Comparison of ENCODE assay signal across 12 mouse cellular contexts in genomic region chr13:84804241-84804980, GRCm38 (mm10).
A peak's percentile ranks its signal among the peaks of the same experiment; 100 is the strongest.
DNase-seq lines count a peak whose midpoint lies in the region; ATAC-seq and TF ChIP-seq lines count a peak whose summit lies in the region.
"Had no signal": no experiment of that assay in that cellular context is flagged by ENCODE, and none has a peak within 500 bp of the region (broad histone marks: within the 10 kb centered on the region; RNA-seq: fewer than 3 reads in every experiment).

No protein-coding gene starts in this region.

- H3K4me1 ChIP-seq in forebrain, embryonic 16.5 days (replicated peaks; ENCODE audit: control insufficient read depth, insufficient read depth, low read length) = peaks cover 10% of the 10 kb centered on the region
- H3K4me1 ChIP-seq in midbrain, embryonic 12.5 days = peaks cover 12% of the 10 kb centered on the region
- H3K4me1 ChIP-seq in liver, postnatal 0 days (ENCODE audit: insufficient read depth) = no peaks in the 10 kb centered on the region

- TF ChIP-seq EP300 in liver, postnatal 0 days (IDR thresholded peaks at IDR 0.05; ENCODE audit: low read depth) = no peak

- no peaks in the 10 kb centered on the region for H3K36me3 ChIP-seq in forebrain, embryonic 16.5 days (ENCODE audit: control insufficient read depth, insufficient read depth)
- no peaks in the 10 kb centered on the region for H3K36me3 ChIP-seq in midbrain, embryonic 12.5 days
- no peaks in the 10 kb centered on the region for H3K36me3 ChIP-seq in liver, postnatal 0 days (replicated peaks; ENCODE audit: insufficient read depth, low read length)

- 7% methylated on average over 3 of the region's 3 CpGs for WGBS in forebrain, embryonic 16.5 days
- WGBS in midbrain, embryonic 12.5 days = 53% methylated on average over 3 of the region's 3 CpGs
- WGBS in liver, postnatal 0 days (ENCODE audit: insufficient replicate concordance) = 66% methylated on average over 3 of the region's 3 CpGs

- peak; percentile 8 for DNase-seq in embryo, embryonic 10.5 days (ENCODE audit: low spot score)
- no peak for DNase-seq in embryo, embryonic 10 days (ENCODE audit: low spot score)
- DNase-seq in A20 (ENCODE audit: low read depth, low spot score) = peak; percentile 1
- no peak for DNase-seq in heart, adult 18-20 months
- no peak for DNase-seq in liver, postnatal 0 days
- DNase-seq in B cell, adult 2 months = no peak
- DNase-seq: heart, adult 11 months; kidney, adult 18-20 months; kidney, postnatal 14 days had no signal

- H3K4me3 ChIP-seq in forebrain, embryonic 16.5 days (replicated peaks; ENCODE audit: low read length) = no peak overlapping the region
- no peak overlapping the region for H3K4me3 ChIP-seq in midbrain, embryonic 12.5 days
- H3K4me3 ChIP-seq in liver, postnatal 0 days (ENCODE audit: low read depth, low read length) = no peak overlapping the region

- ATAC-seq in forebrain, embryonic 16.5 days = peak; percentile 45
- peak; percentile 41; the same call in 1 of the 2 replicates for ATAC-seq in midbrain, embryonic 12.5 days (ENCODE audit: low FRiP score, low read depth)
- ATAC-seq in liver, postnatal 0 days = no peak

- no peaks in the 10 kb centered on the region for H3K27me3 ChIP-seq in forebrain, embryonic 16.5 days (replicated peaks; ENCODE audit: control insufficient read depth, insufficient read depth, low read length)
- no peaks in the 10 kb centered on the region for H3K27me3 ChIP-seq in midbrain, embryonic 12.5 days
- no peaks in the 10 kb centered on the region for H3K27me3 ChIP-seq in liver, postnatal 0 days (ENCODE audit: insufficient read depth, low read length)
- H3K27me3 ChIP-seq: CH12.LX had no signal

- H3K9ac ChIP-seq in forebrain, embryonic 16.5 days (replicated peaks; ENCODE audit: low read depth, low read length) = 0 out of 2 replicates have a peak overlapping the region, but pooled peaks have one; percentile 2
- H3K9ac ChIP-seq in midbrain, embryonic 12.5 days (replicated peaks) = no peak overlapping the region
- H3K9ac ChIP-seq in liver, postnatal 0 days (replicated peaks) = no peak overlapping the region

- no peak overlapping the region for H3K4me2 ChIP-seq in forebrain, embryonic 16.5 days (ENCODE audit: low read length)
- H3K4me2 ChIP-seq in midbrain, embryonic 12.5 days (replicated peaks) = no peak overlapping the region
- H3K4me2 ChIP-seq in liver, postnatal 0 days (ENCODE audit: low read depth, low read length) = no peak overlapping the region

- no peak for TF ChIP-seq CTCF in liver, postnatal 0 days (IDR thresholded peaks at IDR 0.05; ENCODE audit: low read depth)

- H3K9me3 ChIP-seq in forebrain, embryonic 16.5 days (ENCODE audit: control insufficient read depth, low read length) = no peaks in the 10 kb centered on the region
- H3K9me3 ChIP-seq in midbrain, embryonic 12.5 days = no peaks in the 10 kb centered on the region
- H3K9me3 ChIP-seq in liver, postnatal 0 days (ENCODE audit: low read length) = no peaks in the 10 kb centered on the region

- peak overlapping the region; percentile 76 for H3K27ac ChIP-seq in forebrain, embryonic 16.5 days (ENCODE audit: low read length)
- H3K27ac ChIP-seq in midbrain, embryonic 12.5 days (replicated peaks) = peak overlapping the region; percentile 54
- H3K27ac ChIP-seq in liver, postnatal 0 days (ENCODE audit: low read depth) = no peak overlapping the region

Comparison
In these comparisons a context has a peak if more than half of its experiments do, and no peak if none do; other contexts are left out.
1. DNase-seq: peak in embryo, embryonic 10.5 days (single experiment) and A20 (single experiment); none in embryo, embryonic 10 days (single experiment), heart, adult 18-20 months (0 of 2), liver, postnatal 0 days (single experiment) and B cell, adult 2 months (0 of 2).